Mouse (Mus musculus) lung, postnatal 0 days (tissue): ENCODE measurements around the gene Calcrl.
A peak's percentile ranks its signal among the peaks of the same experiment; 100 is the strongest.

ENCODE experiments used
- CTCF ChIP-seq: IDR thresholded peaks from 2 replicates; pipeline ENCODE4 v1.5.1; 2016; ENCODE audit warnings: antibody characterized with exemption, mild to moderate bottlenecking
- EP300 ChIP-seq: IDR thresholded peaks from 2 replicates; pipeline ENCODE4 v1.6.1; 2016; ENCODE audit warnings: antibody characterized with exemption, mild to moderate bottlenecking, control low read depth

- TF ChIP-seq CTCF = peak; percentile 74
- no peak for TF ChIP-seq EP300
Observed at GRCm38 (mm10) chr2:84454051-84454450, 28.8 kb upstream of the Calcrl start.
